Mouse (Mus musculus) mouse trophoblast stem cell (cell line): ENCODE measurements around the gene Ifna7.
"Not testable (repeated sequence)": the region's sequence is repeated elsewhere in the genome, so short reads cannot be mapped to it uniquely, and the experiment has no call there.

Source experiments
- in situ Hi-C, 2 experiments: fragments of 300-500 bp; cut with MseI, MboI; formaldehyde crosslinking; loops; 2 replicates in 1 of 2; 3 replicates in 1 of 2; pipeline ENCODE4 v1.15.1; 2025

The Ifna7 gene

DNA sequence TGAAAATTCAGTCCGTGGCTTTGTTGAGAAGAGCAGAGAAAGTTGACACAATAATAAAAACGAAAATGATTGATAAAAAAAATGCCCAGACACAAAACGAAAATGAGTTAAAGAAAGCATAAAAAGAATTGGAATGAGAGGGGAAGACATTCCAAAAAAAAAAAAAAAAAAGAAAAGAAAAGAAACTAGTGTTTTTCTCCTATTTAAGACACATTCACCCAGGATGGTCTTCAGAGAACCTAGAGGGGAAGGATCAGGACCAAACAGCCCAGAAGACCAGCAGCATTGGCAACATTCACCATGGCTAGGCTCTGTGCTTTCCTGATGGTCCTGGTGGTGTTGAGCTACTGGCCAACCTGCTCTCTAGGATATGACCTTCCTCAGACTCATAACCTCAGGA lies at the start of gene Ifna7:
Ifna7 (plus strand) TSS at position 301 of the 400 bp plus-strand sequence.
- in situ Hi-C loops: no loop called here

DNA sequence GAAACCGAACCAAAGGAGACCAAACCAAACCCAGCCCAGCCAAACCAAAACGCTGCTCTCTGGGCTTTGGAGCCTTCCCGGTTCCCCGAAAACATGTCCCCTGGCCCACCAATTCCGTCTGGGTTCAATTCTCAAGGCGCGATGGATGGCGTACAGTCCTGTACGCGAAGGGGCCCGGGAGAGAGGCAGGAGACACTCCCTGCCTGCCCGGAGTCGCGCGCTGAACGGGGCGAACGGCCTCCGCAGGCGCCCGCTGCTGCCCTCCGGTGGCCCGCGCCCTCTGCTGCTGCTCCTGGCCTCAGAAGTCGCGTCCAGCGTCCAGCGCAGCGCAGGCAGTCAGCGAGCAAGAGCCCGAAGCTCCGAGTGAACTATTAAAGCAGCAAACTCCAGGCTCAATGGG lies 42.5 kb upstream of the Ifna7 start, which contains the start of gene Gm13290:
Gm13290 (plus strand) TSS at position 301 of the 400 bp plus-strand sequence.
- in situ Hi-C loops: not testable (repeated sequence)

DNA sequence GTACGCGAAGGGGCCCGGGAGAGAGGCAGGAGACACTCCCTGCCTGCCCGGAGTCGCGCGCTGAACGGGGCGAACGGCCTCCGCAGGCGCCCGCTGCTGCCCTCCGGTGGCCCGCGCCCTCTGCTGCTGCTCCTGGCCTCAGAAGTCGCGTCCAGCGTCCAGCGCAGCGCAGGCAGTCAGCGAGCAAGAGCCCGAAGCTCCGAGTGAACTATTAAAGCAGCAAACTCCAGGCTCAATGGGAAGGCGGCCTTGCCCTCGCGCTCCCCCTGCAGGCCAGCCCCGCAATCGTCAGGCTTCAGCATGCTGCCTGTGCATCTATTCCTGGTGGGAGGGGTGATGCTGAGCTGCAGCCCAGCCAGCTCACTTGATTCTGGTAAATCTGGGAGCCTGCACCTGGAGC lies 39.4 kb upstream of the Ifna7 start, which contains the start of gene Gm13289:
Gm13289 (plus strand) TSS at position 301 of the 400 bp plus-strand sequence.
- in situ Hi-C loops: not testable (repeated sequence)

DNA sequence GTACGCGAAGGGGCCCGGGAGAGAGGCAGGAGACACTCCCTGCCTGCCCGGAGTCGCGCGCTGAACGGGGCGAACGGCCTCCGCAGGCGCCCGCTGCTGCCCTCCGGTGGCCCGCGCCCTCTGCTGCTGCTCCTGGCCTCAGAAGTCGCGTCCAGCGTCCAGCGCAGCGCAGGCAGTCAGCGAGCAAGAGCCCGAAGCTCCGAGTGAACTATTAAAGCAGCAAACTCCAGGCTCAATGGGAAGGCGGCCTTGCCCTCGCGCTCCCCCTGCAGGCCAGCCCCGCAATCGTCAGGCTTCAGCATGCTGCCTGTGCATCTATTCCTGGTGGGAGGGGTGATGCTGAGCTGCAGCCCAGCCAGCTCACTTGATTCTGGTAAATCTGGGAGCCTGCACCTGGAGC lies 36.5 kb upstream of the Ifna7 start, which contains the start of gene Gm13272:
Gm13272 (plus strand) TSS at position 301 of the 400 bp plus-strand sequence.
- in situ Hi-C loops: not testable (repeated sequence)

DNA sequence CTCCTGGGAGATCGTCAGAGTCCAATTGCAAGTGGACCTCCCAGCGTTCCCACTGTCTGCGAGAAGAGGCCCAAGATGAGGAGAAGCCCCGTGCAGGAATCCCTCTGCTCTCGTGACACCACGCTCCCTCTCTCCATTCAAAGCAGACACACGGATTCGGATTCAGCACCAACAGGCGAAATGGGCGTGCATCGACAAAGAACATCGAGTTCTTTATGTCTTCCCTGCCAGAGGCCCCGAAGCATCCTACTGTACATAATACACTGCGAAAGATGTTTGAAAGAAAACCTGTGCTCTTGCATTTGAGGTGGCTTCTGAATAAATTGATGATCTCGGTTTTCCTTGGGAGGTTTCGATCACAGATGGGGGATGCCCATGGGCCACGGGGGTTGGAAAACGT lies 35.7 kb upstream of the Ifna7 start:
- in situ Hi-C loops: not testable (repeated sequence)

DNA sequence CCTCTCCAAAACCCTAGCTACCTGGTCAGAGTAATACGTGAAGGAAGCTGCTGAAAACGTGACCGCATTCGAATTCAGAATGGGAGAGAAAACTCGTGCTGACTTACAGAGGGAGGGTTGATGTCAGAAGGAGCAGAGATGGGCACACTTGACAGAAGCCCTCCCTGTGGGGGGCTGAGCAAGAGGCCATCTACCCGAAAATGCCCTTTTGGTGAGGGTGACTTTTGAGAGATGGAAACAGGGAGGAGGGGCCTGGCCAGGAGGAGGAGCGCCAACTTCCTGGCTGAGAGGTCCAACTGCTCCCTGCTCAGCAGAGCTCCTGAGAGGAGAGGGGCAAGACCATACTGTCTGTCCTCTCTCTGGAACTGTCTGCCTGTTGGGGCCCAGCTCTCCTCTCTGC lies 34.2 kb upstream of the Ifna7 start, which contains the start of gene Ifnz:
Ifnz (plus strand) TSS at position 301 of the 400 bp plus-strand sequence.
- in situ Hi-C loops: not testable (repeated sequence)

DNA sequence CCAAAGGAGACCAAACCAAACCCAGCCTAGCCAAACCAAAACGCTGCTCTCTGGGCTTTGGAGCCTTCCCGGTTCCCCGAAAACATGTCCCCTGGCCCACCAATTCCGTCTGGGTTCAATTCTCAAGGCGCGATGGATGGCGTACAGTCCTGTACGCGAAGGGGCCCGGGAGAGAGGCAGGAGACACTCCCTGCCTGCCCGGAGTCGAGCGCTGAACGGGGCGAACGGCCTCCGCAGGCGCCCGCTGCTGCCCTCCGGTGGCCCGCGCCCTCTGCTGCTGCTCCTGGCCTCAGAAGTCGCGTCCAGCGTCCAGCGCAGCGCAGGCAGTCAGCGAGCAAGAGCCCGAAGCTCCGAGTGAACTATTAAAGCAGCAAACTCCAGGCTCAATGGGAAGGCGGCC lies 33.7 kb upstream of the Ifna7 start:
- in situ Hi-C loops: not testable (repeated sequence)

DNA sequence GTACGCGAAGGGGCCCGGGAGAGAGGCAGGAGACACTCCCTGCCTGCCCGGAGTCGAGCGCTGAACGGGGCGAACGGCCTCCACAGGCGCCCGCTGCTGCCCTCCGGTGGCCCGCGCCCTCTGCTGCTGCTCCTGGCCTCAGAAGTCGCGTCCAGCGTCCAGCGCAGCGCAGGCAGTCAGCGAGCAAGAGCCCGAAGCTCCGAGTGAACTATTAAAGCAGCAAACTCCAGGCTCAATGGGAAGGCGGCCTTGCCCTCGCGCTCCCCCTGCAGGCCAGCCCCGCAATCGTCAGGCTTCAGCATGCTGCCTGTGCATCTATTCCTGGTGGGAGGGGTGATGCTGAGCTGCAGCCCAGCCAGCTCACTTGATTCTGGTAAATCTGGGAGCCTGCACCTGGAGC lies 30.6 kb upstream of the Ifna7 start, which contains the start of gene Gm13276:
Gm13276 (plus strand) TSS at position 301 of the 400 bp plus-strand sequence.
- in situ Hi-C loops: not testable (repeated sequence)

DNA sequence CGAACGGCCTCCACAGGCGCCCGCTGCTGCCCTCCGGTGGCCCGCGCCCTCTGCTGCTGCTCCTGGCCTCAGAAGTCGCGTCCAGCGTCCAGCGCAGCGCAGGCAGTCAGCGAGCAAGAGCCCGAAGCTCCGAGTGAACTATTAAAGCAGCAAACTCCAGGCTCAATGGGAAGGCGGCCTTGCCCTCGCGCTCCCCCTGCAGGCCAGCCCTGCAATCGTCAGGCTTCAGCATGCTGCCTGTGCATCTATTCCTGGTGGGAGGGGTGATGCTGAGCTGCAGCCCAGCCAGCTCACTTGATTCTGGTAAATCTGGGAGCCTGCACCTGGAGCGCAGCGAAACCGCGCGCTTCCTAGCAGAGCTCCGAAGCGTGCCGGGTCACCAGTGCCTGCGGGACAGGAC lies 27.6 kb upstream of the Ifna7 start, which contains the start of gene Gm13277:
Gm13277 (plus strand) TSS at position 231 of the 400 bp plus-strand sequence.
- in situ Hi-C loops: not testable (repeated sequence)

DNA sequence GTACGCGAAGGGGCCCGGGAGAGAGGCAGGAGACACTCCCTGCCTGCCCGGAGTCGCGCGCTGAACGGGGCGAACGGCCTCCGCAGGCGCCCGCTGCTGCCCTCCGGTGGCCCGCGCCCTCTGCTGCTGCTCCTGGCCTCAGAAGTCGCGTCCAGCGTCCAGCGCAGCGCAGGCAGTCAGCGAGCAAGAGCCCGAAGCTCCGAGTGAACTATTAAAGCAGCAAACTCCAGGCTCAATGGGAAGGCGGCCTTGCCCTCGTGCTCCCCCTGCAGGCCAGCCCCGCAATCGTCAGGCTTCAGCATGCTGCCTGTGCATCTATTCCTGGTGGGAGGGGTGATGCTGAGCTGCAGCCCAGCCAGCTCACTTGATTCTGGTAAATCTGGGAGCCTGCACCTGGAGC lies 24.8 kb upstream of the Ifna7 start, which contains the start of gene Gm13278:
Gm13278 (plus strand) TSS at position 301 of the 400 bp plus-strand sequence.
- in situ Hi-C loops: not testable (repeated sequence)

DNA sequence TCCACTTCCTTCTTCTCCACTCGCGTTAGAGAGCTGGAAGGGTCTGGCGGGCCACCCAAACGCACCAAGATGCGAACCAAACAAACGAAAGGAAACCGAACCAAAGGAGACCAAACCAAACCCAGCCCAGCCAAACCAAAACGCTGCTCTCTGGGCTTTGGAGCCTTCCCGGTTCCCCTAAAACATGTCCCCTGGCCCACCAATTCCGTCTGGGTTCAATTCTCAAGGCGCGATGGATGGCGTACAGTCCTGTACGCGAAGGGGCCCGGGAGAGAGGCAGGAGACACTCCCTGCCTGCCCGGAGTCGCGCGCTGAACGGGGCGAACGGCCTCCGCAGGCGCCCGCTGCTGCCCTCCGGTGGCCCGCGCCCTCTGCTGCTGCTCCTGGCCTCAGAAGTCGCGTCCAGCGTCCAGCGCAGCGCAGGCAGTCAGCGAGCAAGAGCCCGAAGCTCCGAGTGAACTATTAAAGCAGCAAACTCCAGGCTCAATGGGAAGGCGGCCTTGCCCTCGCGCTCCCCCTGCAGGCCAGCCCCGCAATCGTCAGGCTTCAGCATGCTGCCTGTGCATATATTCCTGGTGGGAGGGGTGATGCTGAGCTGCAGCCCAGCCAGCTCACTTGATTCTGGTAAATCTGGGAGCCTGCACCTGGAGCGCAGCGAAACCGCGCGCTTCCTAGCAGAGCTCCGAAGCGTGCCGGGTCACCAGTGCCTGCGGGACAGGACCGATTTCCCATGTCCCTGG lies 21.9 kb upstream of the Ifna7 start, which contains the start of gene Gm13275:
Gm13275 (plus strand) TSS at position 552 of the 740 bp plus-strand sequence.
- in situ Hi-C loops: not testable (repeated sequence)

DNA sequence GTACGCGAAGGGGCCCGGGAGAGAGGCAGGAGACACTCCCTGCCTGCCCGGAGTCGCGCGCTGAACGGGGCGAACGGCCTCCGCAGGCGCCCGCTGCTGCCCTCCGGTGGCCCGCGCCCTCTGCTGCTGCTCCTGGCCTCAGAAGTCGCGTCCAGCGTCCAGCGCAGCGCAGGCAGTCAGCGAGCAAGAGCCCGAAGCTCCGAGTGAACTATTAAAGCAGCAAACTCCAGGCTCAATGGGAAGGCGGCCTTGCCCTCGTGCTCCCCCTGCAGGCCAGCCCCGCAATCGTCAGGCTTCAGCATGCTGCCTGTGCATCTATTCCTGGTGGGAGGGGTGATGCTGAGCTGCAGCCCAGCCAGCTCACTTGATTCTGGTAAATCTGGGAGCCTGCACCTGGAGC lies 18.9 kb upstream of the Ifna7 start, which contains the start of gene Gm13279:
Gm13279 (plus strand) TSS at position 301 of the 400 bp plus-strand sequence.
- in situ Hi-C loops: not testable (repeated sequence)

DNA sequence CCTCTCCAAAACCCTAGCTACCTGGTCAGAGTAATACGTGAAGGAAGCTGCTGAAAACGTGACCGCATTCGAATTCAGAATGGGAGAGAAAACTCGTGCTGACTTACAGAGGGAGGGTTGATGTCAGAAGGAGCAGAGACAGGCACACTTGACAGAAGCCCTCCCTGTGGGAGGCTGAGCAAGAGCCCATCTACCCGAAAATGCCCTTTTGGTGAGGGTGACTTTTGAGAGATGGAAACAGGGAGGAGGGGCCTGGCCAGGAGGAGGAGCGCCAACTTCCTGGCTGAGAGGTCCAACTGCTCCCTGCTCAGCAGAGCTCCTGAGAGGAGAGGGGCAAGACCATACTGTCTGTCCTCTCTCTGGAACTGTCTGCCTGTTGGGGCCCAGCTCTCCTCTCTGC lies 16.7 kb upstream of the Ifna7 start, which contains the start of gene Gm13285:
Gm13285 (plus strand) TSS at position 301 of the 400 bp plus-strand sequence.
- in situ Hi-C loops: not testable (repeated sequence)

DNA sequence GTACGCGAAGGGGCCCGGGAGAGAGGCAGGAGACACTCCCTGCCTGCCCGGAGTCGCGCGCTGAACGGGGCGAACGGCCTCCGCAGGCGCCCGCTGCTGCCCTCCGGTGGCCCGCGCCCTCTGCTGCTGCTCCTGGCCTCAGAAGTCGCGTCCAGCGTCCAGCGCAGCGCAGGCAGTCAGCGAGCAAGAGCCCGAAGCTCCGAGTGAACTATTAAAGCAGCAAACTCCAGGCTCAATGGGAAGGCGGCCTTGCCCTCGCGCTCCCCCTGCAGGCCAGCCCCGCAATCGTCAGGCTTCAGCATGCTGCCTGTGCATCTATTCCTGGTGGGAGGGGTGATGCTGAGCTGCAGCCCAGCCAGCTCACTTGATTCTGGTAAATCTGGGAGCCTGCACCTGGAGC lies 13.1 kb upstream of the Ifna7 start, which contains the start of gene Gm13287:
Gm13287 (plus strand) TSS at position 301 of the 400 bp plus-strand sequence.
- in situ Hi-C loops: not testable (repeated sequence)

DNA sequence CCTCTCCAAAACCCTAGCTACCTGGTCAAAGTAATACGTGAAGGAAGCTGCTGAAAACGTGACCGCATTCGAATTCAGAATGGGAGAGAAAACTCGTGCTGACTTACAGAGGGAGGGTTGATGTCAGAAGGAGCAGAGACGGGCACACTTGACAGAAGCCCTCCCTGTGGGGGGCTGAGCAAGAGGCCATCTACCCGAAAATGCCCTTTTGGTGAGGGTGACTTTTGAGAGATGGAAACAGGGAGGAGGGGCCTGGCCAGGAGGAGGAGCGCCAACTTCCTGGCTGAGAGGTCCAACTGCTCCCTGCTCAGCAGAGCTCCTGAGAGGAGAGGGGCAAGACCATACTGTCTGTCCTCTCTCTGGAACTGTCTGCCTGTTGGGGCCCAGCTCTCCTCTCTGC lies 10.8 kb upstream of the Ifna7 start, which contains the start of gene Gm13288:
Gm13288 (plus strand) TSS at position 301 of the 400 bp plus-strand sequence.
- in situ Hi-C loops: not testable (repeated sequence)

DNA sequence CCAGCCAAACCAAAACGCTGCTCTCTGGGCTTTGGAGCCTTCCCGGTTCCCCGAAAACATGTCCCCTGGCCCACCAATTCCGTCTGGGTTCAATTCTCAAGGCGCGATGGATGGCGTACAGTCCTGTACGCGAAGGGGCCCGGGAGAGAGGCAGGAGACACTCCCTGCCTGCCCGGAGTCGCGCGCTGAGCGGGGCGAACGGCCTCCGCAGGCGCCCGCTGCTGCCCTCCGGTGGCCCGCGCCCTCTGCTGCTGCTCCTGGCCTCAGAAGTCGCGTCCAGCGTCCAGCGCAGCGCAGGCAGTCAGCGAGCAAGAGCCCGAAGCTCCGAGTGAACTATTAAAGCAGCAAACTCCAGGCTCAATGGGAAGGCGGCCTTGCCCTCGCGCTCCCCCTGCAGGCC lies 10.3 kb upstream of the Ifna7 start:
- in situ Hi-C loops: not testable (repeated sequence)

DNA sequence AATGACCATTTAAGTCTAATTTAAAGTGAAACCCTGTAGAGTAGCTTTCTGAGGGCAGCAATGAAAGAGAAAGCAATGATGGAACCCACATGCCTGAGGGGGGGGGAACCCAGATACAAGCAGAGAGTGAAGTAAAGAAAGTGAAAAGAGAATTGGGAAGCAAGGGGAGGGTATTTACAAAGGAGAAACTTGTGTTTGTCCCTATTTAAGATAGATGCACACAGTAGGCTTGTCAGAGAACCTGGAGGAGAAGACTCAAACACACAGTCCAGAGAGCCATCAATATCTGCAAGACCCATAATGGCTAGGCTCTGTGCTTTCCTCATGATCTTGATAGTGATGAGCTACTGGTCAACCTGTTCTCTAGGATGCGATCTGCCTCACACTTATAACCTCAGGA lies 3.6 kb downstream of the Ifna7 start, which contains the start of gene Ifna11:
Ifna11 (plus strand) TSS at position 301 of the 400 bp plus-strand sequence.
- in situ Hi-C loops: no loop called here

DNA sequence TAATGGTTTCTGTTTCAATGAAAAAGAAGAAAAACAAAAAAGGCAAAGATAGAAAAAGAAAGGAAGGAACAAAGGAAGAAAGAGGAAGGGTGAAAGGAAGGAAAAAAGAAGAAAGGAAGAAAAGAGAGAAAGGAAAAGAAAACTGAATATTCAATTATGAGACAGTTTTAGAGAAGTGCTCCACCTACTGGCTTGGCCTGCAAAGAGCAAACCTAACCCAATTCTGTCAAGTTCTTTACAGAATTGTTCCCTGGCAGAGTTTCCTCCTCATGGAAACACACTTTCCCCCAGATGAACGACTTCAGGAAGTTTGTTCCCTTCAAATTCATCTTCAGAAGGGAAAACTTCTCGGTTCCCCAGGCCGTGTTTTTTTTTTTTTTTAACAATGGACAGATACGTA lies 7.0 kb downstream of the Ifna7 start:
- in situ Hi-C loops: no loop called here

DNA sequence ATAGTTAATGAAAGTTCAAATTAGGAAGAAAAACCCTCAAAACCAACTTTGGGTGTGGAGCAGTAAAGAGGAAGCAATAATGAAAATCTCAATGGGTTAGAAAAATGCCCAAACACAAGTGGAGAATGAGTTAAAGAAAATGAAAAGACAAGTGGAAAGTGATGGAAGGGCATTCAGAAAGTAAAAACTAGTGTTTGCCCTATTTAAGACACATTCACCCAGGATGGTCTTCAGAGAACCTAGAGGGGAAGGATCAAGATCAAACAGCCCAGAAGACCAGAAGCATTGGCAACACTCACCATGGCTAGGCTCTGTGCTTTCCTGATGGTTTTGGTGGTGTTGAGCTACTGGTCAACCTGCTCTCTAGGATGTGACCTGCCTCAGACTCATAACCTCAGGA lies 11.1 kb downstream of the Ifna7 start, which contains the start of gene Ifna6:
Ifna6 (plus strand) TSS at position 301 of the 400 bp plus-strand sequence.
- in situ Hi-C loops: not testable (repeated sequence)

DNA sequence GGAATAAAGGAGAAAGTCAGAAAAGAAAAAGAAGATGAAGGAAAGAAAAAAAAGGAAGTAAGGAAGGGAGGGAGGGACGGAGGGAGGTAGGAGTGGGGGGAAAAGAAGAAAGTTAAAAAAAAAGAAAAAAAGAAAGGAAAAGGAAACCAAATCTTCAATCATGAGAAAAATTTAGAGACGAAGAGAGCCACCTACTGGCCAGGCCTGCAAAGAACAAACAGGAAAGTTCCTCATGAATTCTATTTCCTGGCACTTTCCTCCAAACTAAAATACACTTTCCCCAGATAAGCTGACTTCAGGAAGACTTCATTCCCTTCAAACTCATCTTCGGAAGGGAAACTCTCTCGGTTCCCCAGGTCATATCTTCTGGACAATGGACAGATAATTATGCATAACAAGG lies 14.5 kb downstream of the Ifna7 start:
- in situ Hi-C loops: no loop called here

DNA sequence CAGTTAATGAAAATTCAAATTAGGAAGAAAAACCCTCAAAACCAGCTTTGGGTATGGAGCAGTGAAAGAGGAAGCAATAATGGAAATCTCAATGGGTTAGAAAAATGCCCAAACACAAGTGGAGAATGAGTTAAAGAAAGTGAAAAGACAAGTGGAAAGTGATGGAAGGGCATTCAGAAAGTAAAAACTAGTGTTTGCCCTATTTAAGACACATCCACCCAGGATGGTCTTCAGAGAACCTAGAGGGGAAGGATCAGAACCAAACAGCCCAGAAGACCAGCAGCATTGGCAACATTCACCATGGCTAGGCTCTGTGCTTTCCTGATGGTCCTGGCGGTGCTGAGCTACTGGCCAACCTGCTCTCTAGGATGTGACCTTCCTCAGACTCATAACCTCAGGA lies 19.2 kb downstream of the Ifna7 start, which contains the start of gene Ifna5:
Ifna5 (plus strand) TSS at position 301 of the 400 bp plus-strand sequence.
- in situ Hi-C loops: not testable (repeated sequence)

DNA sequence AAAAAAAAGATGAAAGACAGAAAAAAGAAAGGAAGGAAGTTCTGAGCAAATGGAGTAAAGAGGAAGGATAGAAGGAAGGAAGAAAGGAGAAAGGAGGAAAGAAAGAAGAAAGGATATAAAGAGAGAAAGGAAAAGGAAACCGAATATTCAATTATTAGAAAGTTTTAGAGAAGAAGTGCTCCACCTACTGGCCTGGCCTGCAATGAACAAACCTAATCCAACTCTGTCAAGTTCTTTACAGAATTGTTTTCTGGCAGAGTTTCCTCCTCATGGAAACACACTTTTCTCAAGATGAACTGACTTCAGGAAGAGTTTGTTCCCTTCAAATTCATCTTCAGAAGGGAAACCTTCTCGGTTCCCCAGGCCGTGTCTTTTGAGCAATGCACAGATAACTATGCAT lies 22.8 kb downstream of the Ifna7 start:
- in situ Hi-C loops: no loop called here
